Mouse (Mus musculus) hematopoietic stem cell, adult 5-6 weeks (primary cell): Measurements from ENCODE around the gene Sctr. TPM values are rescaled to one million over a fixed set of nuclear protein-coding genes. Genes with fewer than 3 reads are reported as not detected.
A peak's percentile ranks its signal among the peaks of the same experiment; 100 is the strongest.

Experiments
- ATAC-seq, 2 experiments: fragments of 125-278 bp in 1 of 2; replicated peaks in 1 of 2; 2 replicates each; pipeline ENCODE4 v1.8.0; 2016 to 2017; ENCODE audit warnings: inconsistent platforms in 2 of 2, mild to moderate bottlenecking in 2 of 2, moderate number of reproducible peaks in 2 of 2, low read depth in 1 of 2, moderate TSS enrichment in 1 of 2; ENCODE audit not compliant: low FRiP score in 2 of 2, poor library complexity in 2 of 2, severe bottlenecking in 2 of 2, insufficient read depth in 1 of 2, low TSS enrichment in 1 of 2
- total RNA-seq: library from RNA; stranded (forward); fragments of 172-1452, 232-1000 nt; gene quantifications from 2 replicates; pipeline ENCODE4 v1.2.3, GENCODE M21; 2017

Sctr gene
- total RNA-seq, 1 experiment from 2014 or later = not detected

GRCm38 (mm10) chr1:120020322-120020897 is 13.7 kb downstream of the Sctr start:
- ATAC-seq = 0 out of 4 replicates have a peak, but pooled peaks of 1 of the 2 experiments have one; percentile 12

GRCm38 (mm10) chr1:120021951-120022350 is 15.3 kb downstream of the Sctr start:
- no peak for ATAC-seq

GRCm38 (mm10) chr1:120024331-120025049 is 17.8 kb downstream of the Sctr start:
- no peak for ATAC-seq

- no peak for ATAC-seq
Observed at GRCm38 (mm10) chr1:120025050-120025439, 18.4 kb downstream of the Sctr start.

- no peak; a peak in 1 of 4 replicates for ATAC-seq
Observed at GRCm38 (mm10) chr1:120027693-120028092, 21.0 kb downstream of the Sctr start.

GRCm38 (mm10) chr1:120030474-120030873 is 23.8 kb downstream of the Sctr start:
- no peak for ATAC-seq

GRCm38 (mm10) chr1:120032804-120033468 is 26.2 kb downstream of the Sctr start:
- ATAC-seq = peak; percentile 89 to 91

GRCm38 (mm10) chr1:120033469-120033854 is 26.8 kb downstream of the Sctr start:
- ATAC-seq = no peak

GRCm38 (mm10) chr1:120034793-120035192 is 28.1 kb downstream of the Sctr start:
- no peak for ATAC-seq

- no peak for ATAC-seq
Observed at GRCm38 (mm10) chr1:120035456-120036034, 28.9 kb downstream of the Sctr start.

GRCm38 (mm10) chr1:120037021-120037683 is 30.5 kb downstream of the Sctr start:
- ATAC-seq = no peak

- ATAC-seq = no peak
Observed at GRCm38 (mm10) chr1:120038594-120038993, 31.9 kb downstream of the Sctr start.

- no peak for ATAC-seq
Observed at GRCm38 (mm10) chr1:120042421-120042820, 35.7 kb downstream of the Sctr start.

GRCm38 (mm10) chr1:120044584-120044983 is 37.9 kb downstream of the Sctr start:
- ATAC-seq = peak; percentile 38 to 39; a peak in 2 of 4 replicates

- peak; percentile 67 to 72 for ATAC-seq
Observed at GRCm38 (mm10) chr1:120047325-120047724, 40.6 kb downstream of the Sctr start.

- ATAC-seq = no peak
Observed at GRCm38 (mm10) chr1:120051070-120051469, 44.4 kb downstream of the Sctr start.

GRCm38 (mm10) chr1:120054997-120055396 is 48.3 kb downstream of the Sctr start:
- ATAC-seq = no peak

- ATAC-seq = peak; percentile 84 to 92
Observed at GRCm38 (mm10) chr1:120055475-120055874, 48.8 kb downstream of the Sctr start.
